Mouse (Mus musculus): ENCODE results near the gene Hdgfl3.

DNA sequence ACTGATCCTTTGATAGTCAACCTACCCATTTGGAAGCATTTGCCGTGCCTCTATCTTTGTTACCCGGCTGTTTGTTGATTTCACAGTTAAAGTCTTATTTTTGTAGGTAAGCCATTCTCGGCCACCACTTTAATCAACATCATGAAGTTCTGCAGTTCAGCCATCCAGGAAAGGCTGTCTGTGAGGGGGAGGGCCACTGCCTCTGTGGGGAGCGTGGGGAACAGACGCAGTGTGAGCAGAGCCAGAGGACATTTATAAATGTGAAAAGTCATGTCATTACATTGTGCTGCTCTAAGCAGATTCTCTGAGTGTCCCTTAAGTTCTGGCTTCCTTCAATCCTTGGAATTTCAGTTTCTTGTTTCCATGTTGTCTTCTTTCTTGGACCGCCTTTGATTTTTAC lies 84.1 kb downstream of the Hdgfl3 start:
- TF ChIP-seq POLR2A (IDR thresholded peaks at IDR 0.05; ENCODE audit: borderline replicate concordance, control insufficient read depth, low read depth, low read length) (no peak), CTCF (IDR thresholded peaks at IDR 0.05; ENCODE audit: control insufficient read depth, insufficient read depth, low read length) (no peak)

Data from bone marrow, adult 2 months (tissue).